10 mouse cellular contexts compared by ENCODE assay signal in the genomic region with DNA sequence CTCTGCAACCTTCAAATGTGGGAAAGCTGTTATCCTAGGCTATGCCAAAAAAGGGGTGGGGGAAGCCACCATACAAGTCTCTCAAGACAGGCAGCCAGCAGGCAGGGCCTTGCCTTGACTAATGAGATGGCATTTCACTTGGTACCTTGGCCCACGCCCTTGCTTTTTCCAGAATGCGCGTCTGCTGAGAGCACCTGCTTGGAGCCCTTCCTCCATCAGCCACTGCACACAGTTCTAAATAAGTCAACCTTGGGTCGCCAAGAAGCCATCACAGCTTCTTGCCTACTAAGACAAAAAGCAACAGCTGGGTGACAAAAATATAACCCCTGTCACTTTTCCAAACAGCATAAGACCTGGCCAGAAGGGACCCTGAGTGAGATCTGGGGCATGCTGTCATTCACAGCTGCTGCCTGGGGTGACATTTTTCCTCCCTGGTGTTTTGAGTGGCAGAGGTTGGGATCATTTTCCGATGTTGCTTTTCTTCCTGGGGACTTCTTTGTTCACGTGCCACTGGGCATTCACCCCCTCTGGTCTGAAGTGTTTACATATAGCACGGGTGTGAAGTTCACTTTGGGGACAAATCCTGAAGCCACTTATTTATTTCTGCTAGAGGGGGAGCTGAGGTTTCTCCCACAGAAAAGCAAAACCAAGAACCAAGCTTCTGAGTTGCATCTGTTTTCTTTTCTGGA.
DNase-seq lines count a peak whose midpoint lies in the region; ATAC-seq lines count a peak whose summit lies in the region.
"Had no signal": no experiment of that assay in that cellular context is flagged by ENCODE, and none has a peak within 500 bp of the region (broad histone marks: within the 10 kb centered on the region; RNA-seq: fewer than 3 reads in every experiment).

No protein-coding gene starts in this region.

- H3K4me1 ChIP-seq in embryonic facial prominence, embryonic 15.5 days: 0 out of 2 replicates have a peak, but pooled peaks cover 12% of the 10 kb centered on the region
- peaks cover 5% of the 10 kb centered on the region for H3K4me1 ChIP-seq in midbrain, embryonic 14.5 days (ENCODE audit: control insufficient read depth, insufficient read depth, low read length)

- peak; percentile 19 to 30 for DNase-seq in layer of hippocampus, postnatal 10 days (ENCODE audit: low spot score in 2 of 2)
- no peak for DNase-seq in layer of hippocampus, adult 8-10 months (ENCODE audit: low spot score in 2 of 2)
- peak; percentile 69 for DNase-seq in gastrocnemius, postnatal 14 days
- DNase-seq in midbrain, embryonic 14.5 days: peak; percentile 21
- DNase-seq in thymus, adult 18-20 months: no peak
- no peak for DNase-seq in adrenal gland, postnatal 10 days
- DNase-seq in spleen, adult 12 weeks (ENCODE audit: low spot score): no peak

- H3K9ac ChIP-seq in embryonic facial prominence, embryonic 15.5 days: no peak overlapping the region
- no peak overlapping the region; the same call in 1 of the 2 replicates for H3K9ac ChIP-seq in midbrain, embryonic 14.5 days (replicated peaks; ENCODE audit: low read length)

- H3K4me2 ChIP-seq in embryonic facial prominence, embryonic 15.5 days (replicated peaks): no peak overlapping the region
- peak overlapping the region; percentile 34 for H3K4me2 ChIP-seq in midbrain, embryonic 14.5 days (ENCODE audit: low read length)

- intact Hi-C loops in gastrocnemius, postnatal 14 days (cut with DNase I; ENCODE audit: low total_unique reads): no loop called here

- WGBS in embryonic facial prominence, embryonic 15.5 days: 50% methylated on average over 7 of the region's 7 CpGs
- WGBS in midbrain, embryonic 14.5 days: 43% methylated on average over 7 of the region's 7 CpGs

- peak; percentile 54; the same call in 1 of the 2 replicates for ATAC-seq in embryonic facial prominence, embryonic 15.5 days (ENCODE audit: insufficient number of reproducible peaks, low FRiP score, low TSS enrichment, low read depth)
- ATAC-seq in midbrain, embryonic 14.5 days (ENCODE audit: low FRiP score, low TSS enrichment): peak; percentile 43; the same call in 1 of the 2 replicates

- H3K4me3 ChIP-seq in embryonic facial prominence, embryonic 15.5 days (replicated peaks): no peak overlapping the region
- H3K4me3 ChIP-seq in midbrain, embryonic 14.5 days (replicated peaks; ENCODE audit: low read depth, low read length): no peak overlapping the region
- H3K4me3 ChIP-seq: erythroblast, embryonic 14.5 days had no signal

- no peaks in the 10 kb centered on the region for H3K36me3 ChIP-seq in embryonic facial prominence, embryonic 15.5 days
- H3K36me3 ChIP-seq in midbrain, embryonic 14.5 days (ENCODE audit: control insufficient read depth, insufficient read depth, low read length): no peaks in the 10 kb centered on the region

- no peaks in the 10 kb centered on the region for H3K27me3 ChIP-seq in embryonic facial prominence, embryonic 15.5 days
- no peaks in the 10 kb centered on the region for H3K27me3 ChIP-seq in midbrain, embryonic 14.5 days (ENCODE audit: control insufficient read depth, insufficient read depth, low read length)

- H3K27ac ChIP-seq in embryonic facial prominence, embryonic 15.5 days (replicated peaks): no peak overlapping the region; the same call in 1 of the 2 replicates
- peak overlapping the region; percentile 20; the same call in 1 of the 2 replicates for H3K27ac ChIP-seq in midbrain, embryonic 14.5 days (replicated peaks; ENCODE audit: low read depth, low read length)
- H3K27ac ChIP-seq: stomach, postnatal 0 days had no signal

- no peaks in the 10 kb centered on the region for H3K9me3 ChIP-seq in embryonic facial prominence, embryonic 15.5 days (replicated peaks)
- H3K9me3 ChIP-seq in midbrain, embryonic 14.5 days (ENCODE audit: control insufficient read depth, low read length): no peaks in the 10 kb centered on the region

Comparison
In these comparisons a context has a peak if more than half of its experiments do, and no peak if none do; other contexts are left out.
1. DNase-seq: peak in layer of hippocampus, postnatal 10 days (2 of 2), gastrocnemius, postnatal 14 days (single experiment) and midbrain, embryonic 14.5 days (single experiment); none in layer of hippocampus, adult 8-10 months (0 of 2), thymus, adult 18-20 months (0 of 2), adrenal gland, postnatal 10 days (single experiment) and spleen, adult 12 weeks (single experiment).